Mouse (Mus musculus) CD4-positive, CD25-positive, alpha-beta regulatory T cell, adult 4 months (primary cell): ENCODE data around the gene Morn4. TPM values are rescaled to one million over a fixed set of nuclear protein-coding genes. Genes with fewer than 3 reads are reported as not detected.

Experiments used
- ATAC-seq: one replicate; pipeline ENCODE4 v1.8.0; 2017
- polyA plus RNA-seq, 2 experiments: library from polyadenylated mRNA; unstranded; fragments of 100-300 nt; shearing (Covaris generic); gene quantifications; one replicate each; pipeline ENCODE4 v1.2.1; 2017

The Morn4 gene
- polyA plus RNA-seq, 2 experiments from 2014 or later = 0.52 TPM; not detected in 1

DNA sequence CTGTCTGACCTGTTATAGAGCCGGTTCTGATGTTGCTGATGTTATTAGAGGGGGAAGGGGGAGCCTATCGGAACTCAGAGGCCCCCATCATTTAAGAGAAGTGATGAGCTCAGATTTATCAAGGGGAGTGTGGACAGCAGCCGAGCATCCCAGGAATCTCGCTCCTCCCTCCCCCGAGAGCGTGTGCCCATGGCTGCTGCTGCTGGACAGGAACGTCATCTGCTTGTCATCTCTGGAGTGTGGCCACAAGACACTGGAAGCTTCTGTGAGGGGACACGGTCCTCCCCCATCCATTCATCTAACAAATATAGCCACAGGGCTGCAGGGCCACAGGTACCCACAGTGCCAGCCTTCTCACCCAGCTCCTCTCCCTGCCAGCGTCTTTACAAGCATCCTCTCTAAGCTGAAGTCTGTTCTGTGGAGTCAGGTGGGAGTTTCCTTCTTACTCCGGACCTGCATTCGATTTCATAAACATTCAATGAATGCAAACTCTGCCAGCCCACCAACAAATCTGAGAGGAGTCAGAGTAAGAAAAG lies 48.9 kb downstream of the Morn4 start:
- no peak for ATAC-seq

DNA sequence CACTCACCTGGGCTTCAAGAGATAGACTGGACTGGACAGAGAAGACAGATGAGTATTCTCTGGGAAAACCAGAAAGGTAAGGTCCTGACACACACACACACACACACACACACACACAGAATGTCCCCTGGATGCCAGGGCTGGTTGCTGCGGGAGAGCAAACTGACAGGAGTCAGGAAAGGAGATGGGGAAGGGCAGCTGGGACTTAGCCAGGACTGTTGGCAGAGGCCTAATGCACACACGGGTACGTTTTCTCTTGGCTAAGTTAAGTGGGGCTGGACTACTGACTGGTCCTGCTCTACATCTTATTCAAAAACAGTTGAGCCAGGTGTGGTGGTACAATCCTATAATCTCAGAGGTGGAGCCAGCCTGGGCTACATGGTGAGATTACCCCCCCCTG lies 49.8 kb downstream of the Morn4 start:
- ATAC-seq = no peak

- peak; percentile 71 for ATAC-seq
Measured at GRCm38 (mm10) chr19:42035456-42036248, 50.5 kb downstream of the Morn4 start, which contains the start of gene Ankrd2. TSS of gene Ankrd2 (plus strand) at chr19:42036000.

- ATAC-seq = no peak
Measured at GRCm38 (mm10) chr19:42034881-42035455, 51.2 kb downstream of the Morn4 start.

GRCm38 (mm10) chr19:42034146-42034775 lies 51.9 kb downstream of the Morn4 start:
- no peak for ATAC-seq

DNA sequence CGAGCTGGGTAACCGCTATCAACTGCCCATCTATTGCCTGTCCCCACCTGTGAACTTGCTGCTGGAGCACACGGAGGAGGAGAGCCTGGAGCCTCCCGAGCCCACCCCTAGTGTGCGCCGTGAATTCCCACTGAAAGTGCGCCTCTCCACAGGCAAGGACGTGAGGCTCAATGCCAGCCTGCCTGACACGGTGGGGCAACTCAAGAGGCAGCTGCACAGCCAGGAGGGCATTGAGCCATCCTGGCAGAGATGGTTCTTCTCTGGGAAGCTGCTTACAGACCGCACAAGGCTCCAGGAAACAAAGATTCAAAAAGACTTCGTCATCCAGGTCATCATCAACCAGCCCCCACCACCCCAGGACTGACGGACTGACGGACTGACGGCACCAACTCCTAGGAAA lies 52.5 kb downstream of the Morn4 start:
- no peak for ATAC-seq

DNA sequence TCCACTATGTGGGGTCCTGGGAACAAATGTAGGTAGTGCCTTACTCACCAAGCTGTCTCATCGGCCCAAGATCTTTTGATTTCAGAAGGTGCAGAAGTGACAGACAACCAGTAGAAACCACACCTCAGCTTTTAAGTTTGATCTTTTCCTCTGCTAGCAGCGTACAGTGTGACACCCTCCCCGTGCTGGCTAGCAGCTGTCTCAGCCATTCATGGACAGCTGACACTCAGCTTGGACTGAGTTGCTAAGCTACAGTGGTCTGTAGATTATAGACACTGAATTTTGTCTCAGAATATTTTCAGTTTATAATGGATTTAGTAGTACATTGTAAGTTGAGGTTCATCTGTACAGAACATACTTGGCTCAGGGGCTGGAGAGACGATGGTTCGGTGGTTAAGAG lies 55.0 kb downstream of the Morn4 start:
- no peak for ATAC-seq

- peak; percentile 69 for ATAC-seq
Measured at GRCm38 (mm10) chr19:42026158-42026557, 60.0 kb downstream of the Morn4 start.

Other genes starting within 250 kb of the Morn4 start
- gene Frat2, start 238.2 kb downstream of the Morn4 start, polyA plus RNA-seq = 1 to 10 TPM in 1 of 2 experiments, under 1 TPM in 1; 0.75 to 1.9 TPM
- gene Rrp12, start 190.2 kb downstream of the Morn4 start, polyA plus RNA-seq = 10 to 100 TPM in 1 of 2 experiments, 1 to 10 TPM in 1; 7.2 to 17.3 TPM
- 10 to 100 TPM; 41.8 to 43.3 TPM for gene Pgam1, start 174.4 kb downstream of the Morn4 start, polyA plus RNA-seq
- 10 to 100 TPM; 83.6 to 89.9 TPM for gene Exosc1, start 152.9 kb downstream of the Morn4 start, polyA plus RNA-seq
- gene Zdhhc16, start 152.9 kb downstream of the Morn4 start, polyA plus RNA-seq = 10 to 100 TPM; 40.7 to 59.3 TPM
- gene Mms19, start 105.2 kb downstream of the Morn4 start, polyA plus RNA-seq = 100 to 1,000 TPM in 1 of 2 experiments, 10 to 100 TPM in 1; 78.1 to 104 TPM
- gene Ubtd1, start 104.6 kb downstream of the Morn4 start, polyA plus RNA-seq = 1 to 10 TPM; 3.7 to 4.1 TPM
- gene Ankrd2, start 50.4 kb downstream of the Morn4 start, polyA plus RNA-seq = not detected
- gene Hoga1, start 40.7 kb downstream of the Morn4 start, polyA plus RNA-seq = not detected
- not detected for gene 4933411K16Rik, start 34.1 kb downstream of the Morn4 start, polyA plus RNA-seq
- gene Pi4k2a, start 4.1 kb upstream of the Morn4 start, polyA plus RNA-seq = 10 to 100 TPM; 11.4 to 17.4 TPM
- gene Avpi1, start 42.7 kb upstream of the Morn4 start, polyA plus RNA-seq = 1 to 10 TPM; 4.5 to 7.2 TPM
- 1 to 10 TPM; 6.8 to 7.5 TPM for gene Marveld1, start 61.0 kb upstream of the Morn4 start, polyA plus RNA-seq
- 10 to 100 TPM; 19.5 to 21.0 TPM for gene Zfyve27, start 77.6 kb upstream of the Morn4 start, polyA plus RNA-seq
- gene Sfrp5, start 115.9 kb upstream of the Morn4 start, polyA plus RNA-seq = not detected
- under 1 TPM in 1 of 2 experiments, not detected in 1; 0.15 TPM for gene Golga7b, start 161.2 kb upstream of the Morn4 start, polyA plus RNA-seq